Mouse (Mus musculus): ENCODE measurements around the gene Tmem262. TPM values are rescaled to one million over a fixed set of nuclear protein-coding genes. Genes with fewer than 3 reads are reported as not detected.

Gene Tmem262
- polyA plus RNA-seq, 1 experiment from 2014 or later, result not detected

DNA sequence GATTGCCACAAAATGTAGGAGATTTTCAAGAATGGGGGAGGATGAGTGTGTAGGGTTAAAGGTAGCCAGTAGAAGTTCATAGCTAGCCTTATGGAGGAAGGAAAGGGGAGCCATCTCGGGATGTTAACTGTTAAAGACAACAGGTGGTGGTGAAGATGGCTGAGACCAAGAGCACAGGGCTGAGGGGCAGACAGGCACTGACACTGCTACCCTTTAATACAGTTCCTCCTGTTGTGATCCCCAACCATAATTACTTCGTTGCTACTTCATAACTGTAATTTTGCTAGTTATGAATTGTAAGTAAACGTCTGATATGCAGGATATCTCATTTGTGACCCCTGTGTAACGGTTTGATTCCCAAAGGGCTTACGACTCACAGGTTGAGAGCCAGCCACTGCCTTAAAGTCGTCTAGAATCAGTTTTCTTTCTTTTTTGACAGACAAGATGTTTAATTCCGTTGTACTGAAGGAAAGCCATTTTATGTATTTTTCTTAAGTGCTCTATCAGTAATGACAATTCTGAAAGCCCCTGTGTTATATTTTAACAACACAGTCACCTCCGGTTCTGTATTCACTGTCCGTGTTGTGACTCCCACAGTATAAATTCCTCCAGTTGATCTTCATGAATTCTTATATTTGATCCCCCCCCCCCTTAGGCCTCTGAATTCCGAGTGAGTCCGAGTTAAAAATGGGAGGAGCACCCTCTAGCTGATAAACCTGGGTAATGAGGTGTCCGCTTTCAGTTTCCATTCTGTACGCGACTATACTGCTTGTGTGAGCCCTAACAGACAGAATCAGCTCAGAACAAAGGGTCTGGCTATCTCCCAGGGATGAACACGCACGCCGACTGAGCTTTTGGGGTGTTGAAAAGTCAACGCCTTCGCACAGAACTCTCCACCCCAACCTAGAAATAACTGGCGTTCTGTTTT is 34.2 kb upstream of the Tmem262 start:
- Histone ChIP-seq H3K27me3 (ENCODE audit: control insufficient read depth, insufficient read depth, low read length) (no peaks in the 10 kb centered on the region), H3K36me3 (ENCODE audit: control insufficient read depth, insufficient read depth, low read length) (peaks cover 17% of the 10 kb centered on the region), H3K4me3 (ENCODE audit: low read depth, low read length) (peak overlapping the region; percentile 93), H3K4me2 (ENCODE audit: low read depth, severe bottlenecking) (peak overlapping the region; percentile 96), H3K4me1 (ENCODE audit: control insufficient read depth, insufficient read depth, low read length) (peaks cover 8% of the 10 kb centered on the region), H3K9me3 (ENCODE audit: control insufficient read depth, low read length) (no peaks in the 10 kb centered on the region), H3K9ac (ENCODE audit: low read length) (peak overlapping the region; percentile 92), H3K27ac (replicated peaks; ENCODE audit: low read depth, low read length) (peak overlapping the region; percentile 97)
- ATAC-seq (ENCODE audit: insufficient number of reproducible peaks, low FRiP score, low TSS enrichment, low read depth) (no peak; the same call in 1 of the 2 replicates), DNase-seq (ENCODE audit: low spot score) (no peak)
- WGBS, result 23% methylated on average over 20 of the region's 20 CpGs

DNA sequence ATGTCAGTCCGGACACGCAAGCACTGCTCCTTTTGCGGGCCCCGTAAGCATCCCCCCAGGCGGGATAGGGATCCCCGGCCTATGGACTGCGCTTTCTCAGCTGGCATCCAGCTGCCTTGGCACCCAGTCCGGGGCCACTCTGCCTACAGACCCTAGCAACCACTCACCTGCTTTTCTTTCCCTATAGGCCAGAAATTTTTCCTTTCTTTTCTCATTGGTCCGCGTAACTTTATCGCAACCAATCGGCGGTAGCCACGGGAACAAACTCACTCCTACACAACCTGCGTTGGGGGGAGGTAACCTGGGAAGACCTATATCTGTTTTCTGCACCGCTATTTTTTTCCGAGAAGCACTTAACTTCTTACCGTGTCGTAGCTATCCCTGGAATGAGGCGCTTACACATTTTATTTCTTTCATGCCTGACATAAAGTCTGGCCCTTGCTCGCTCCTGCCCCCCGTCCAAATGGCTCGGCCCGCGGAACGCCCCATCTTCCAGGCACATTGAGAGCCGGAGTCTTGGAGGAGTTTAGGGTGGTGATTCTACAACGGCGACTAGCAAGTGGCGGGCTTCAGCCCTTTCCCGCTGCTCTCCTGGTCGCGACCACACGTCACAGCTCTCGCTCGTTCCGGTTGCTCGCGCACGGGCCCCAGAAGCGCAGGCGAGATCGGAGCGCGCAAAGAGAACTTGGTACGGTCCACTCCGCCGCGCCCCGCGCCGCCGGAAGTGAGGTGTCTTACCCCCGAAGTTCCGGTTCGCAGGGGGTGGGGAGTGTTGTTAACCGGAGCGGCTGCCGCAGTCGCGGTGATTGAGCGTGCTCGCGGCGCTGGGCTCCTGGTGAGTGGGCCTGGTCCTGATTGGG is 33.3 kb upstream of the Tmem262 start, which contains the start of gene Syvn1:
TSS of gene Syvn1 (plus strand) at position 283 of the 860 bp plus-strand sequence.
- Histone ChIP-seq H3K4me3 (ENCODE audit: low read depth, low read length) (peak within 1 kb of the TSS; percentile 93), H3K27me3 (ENCODE audit: control insufficient read depth, insufficient read depth, low read length) (no peaks in the 10 kb centered on the region), H3K9me3 (ENCODE audit: control insufficient read depth, low read length) (no peaks in the 10 kb centered on the region), H3K36me3 (ENCODE audit: control insufficient read depth, insufficient read depth, low read length) (peaks cover 24% of the 10 kb centered on the region), H3K4me1 (ENCODE audit: control insufficient read depth, insufficient read depth, low read length) (peaks cover 8% of the 10 kb centered on the region), H3K27ac (replicated peaks; ENCODE audit: low read depth, low read length) (peak within 1 kb of the TSS; percentile 97), H3K9ac (ENCODE audit: low read length) (peak within 1 kb of the TSS; percentile 92), H3K4me2 (ENCODE audit: low read depth, severe bottlenecking) (peak within 1 kb of the TSS; percentile 96)
- peak; percentile 89 for ATAC-seq (ENCODE audit: insufficient number of reproducible peaks, low FRiP score, low TSS enrichment, low read depth)
- peak; percentile 92 for DNase-seq (ENCODE audit: low spot score)
- WGBS, result under 1% methylated on average over 65 of the region's 65 CpGs

DNA sequence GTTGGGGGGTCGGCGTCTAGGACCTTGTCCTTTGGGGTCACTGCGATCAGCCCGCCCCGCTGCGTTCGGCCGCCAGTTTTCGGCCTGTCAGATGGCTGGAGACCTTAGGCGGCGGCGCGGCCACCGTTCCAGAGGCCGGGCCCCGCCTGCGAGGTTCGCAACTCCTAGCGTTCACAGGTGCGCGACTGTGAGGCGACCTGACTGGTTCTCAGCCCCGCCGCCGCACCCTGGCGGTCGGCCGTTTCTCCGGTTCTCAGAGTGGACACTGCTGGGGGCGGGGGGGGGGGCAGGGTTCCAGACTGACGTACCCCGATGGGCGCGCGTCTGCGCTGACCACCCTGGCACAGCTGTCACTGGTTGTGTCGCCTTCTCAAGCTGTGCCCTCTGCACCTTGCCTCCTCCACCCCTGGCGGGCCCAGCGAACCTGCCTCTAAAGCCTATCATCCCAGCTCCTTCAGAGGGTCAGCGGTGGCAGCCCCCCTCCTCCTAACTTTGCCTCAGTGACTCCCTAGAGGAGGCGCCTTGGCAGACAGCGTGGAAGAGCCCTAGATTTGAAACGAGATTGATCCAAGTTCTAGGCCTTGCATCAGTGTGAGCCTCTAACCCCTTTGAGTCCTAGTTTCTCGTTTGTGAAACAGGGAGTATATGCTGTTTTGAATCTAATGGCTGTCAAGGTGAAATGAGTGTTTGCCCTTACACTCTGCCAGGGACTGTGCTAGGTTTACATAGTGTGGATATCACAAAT is 32.5 kb upstream of the Tmem262 start:
- H3K36me3 ChIP-seq (ENCODE audit: control insufficient read depth, insufficient read depth, low read length), result peaks cover 24% of the 10 kb centered on the region
- 2% methylated on average over 44 of the region's 44 CpGs for WGBS
- H3K4me3 ChIP-seq (ENCODE audit: low read depth, low read length), result peak overlapping the region; percentile 93
- ATAC-seq (ENCODE audit: insufficient number of reproducible peaks, low FRiP score, low TSS enrichment, low read depth) (peak; percentile 13; the same call in 1 of the 2 replicates), DNase-seq (ENCODE audit: low spot score) (no peak)
- peak overlapping the region; percentile 96 for H3K4me2 ChIP-seq (ENCODE audit: low read depth, severe bottlenecking)
- peak overlapping the region; percentile 92 for H3K9ac ChIP-seq (ENCODE audit: low read length)
- no peaks in the 10 kb centered on the region for H3K27me3 ChIP-seq (ENCODE audit: control insufficient read depth, insufficient read depth, low read length)
- no peaks in the 10 kb centered on the region for H3K9me3 ChIP-seq (ENCODE audit: control insufficient read depth, low read length)
- peak overlapping the region; percentile 97 for H3K27ac ChIP-seq (replicated peaks; ENCODE audit: low read depth, low read length)
- H3K4me1 ChIP-seq (ENCODE audit: control insufficient read depth, insufficient read depth, low read length), result peaks cover 8% of the 10 kb centered on the region

- peak overlapping the region; percentile 93 for H3K4me3 ChIP-seq (ENCODE audit: low read depth, low read length)
- peaks cover 8% of the 10 kb centered on the region for H3K4me1 ChIP-seq (ENCODE audit: control insufficient read depth, insufficient read depth, low read length)
- WGBS, result 92% methylated on average over 8 of the region's 8 CpGs
- peak overlapping the region; percentile 96 for H3K4me2 ChIP-seq (ENCODE audit: low read depth, severe bottlenecking)
- peak overlapping the region; percentile 92; the same call in 1 of the 2 replicates for H3K9ac ChIP-seq (ENCODE audit: low read length)
- ATAC-seq (ENCODE audit: insufficient number of reproducible peaks, low FRiP score, low TSS enrichment, low read depth) (no peak), DNase-seq (ENCODE audit: low spot score) (no peak)
- H3K27ac ChIP-seq (replicated peaks; ENCODE audit: low read depth, low read length), result no peak overlapping the region
- H3K9me3 ChIP-seq (ENCODE audit: control insufficient read depth, low read length), result no peaks in the 10 kb centered on the region
- peaks cover 25% of the 10 kb centered on the region for H3K36me3 ChIP-seq (ENCODE audit: control insufficient read depth, insufficient read depth, low read length)
- H3K27me3 ChIP-seq (ENCODE audit: control insufficient read depth, insufficient read depth, low read length), result no peaks in the 10 kb centered on the region
Measured at GRCm38 (mm10) chr19:6047899-6048166, 32.0 kb upstream of the Tmem262 start.

DNA sequence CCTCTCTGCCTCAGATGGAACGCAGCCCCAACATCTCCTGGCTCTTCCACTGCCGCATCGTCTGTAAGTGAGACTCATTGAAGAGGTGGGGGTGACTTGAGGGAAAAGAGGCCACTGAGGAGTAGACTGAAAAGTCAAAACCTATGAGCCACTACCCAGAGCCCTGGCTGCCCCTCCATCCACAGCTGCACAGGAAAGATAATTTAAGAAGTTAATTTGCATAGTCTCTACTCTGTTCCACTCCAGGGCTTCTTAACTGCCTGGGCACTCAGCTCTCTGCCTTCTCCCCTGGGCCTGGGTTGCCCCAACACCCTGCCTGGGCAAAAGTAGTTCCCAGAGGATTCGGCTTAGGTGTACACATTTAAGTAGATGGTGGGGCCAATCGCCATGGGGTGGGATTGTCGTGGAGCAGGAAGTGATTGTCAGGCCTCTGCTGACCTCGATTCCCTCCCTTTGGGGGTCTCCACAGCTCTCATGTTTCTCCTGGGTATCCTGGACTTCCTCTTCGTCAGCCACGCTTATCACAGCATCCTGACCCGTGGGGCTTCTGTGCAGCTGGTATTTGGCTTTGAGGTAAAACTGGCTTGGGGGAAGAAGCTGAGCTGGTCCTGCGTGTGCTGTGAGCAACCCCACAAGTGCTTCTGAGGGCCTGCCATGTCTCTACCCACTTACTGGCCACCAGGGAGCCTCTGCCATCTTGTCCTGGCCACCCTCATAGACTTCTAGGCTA is 31.0 kb upstream of the Tmem262 start:
- no peak for ATAC-seq (ENCODE audit: insufficient number of reproducible peaks, low FRiP score, low TSS enrichment, low read depth)
- no peak for DNase-seq (ENCODE audit: low spot score)
- Histone ChIP-seq H3K9ac (ENCODE audit: low read length) (no peak overlapping the region), H3K4me2 (ENCODE audit: low read depth, severe bottlenecking) (no peak overlapping the region), H3K4me3 (ENCODE audit: low read depth, low read length) (no peak overlapping the region), H3K4me1 (ENCODE audit: control insufficient read depth, insufficient read depth, low read length) (peaks cover 8% of the 10 kb centered on the region), H3K27ac (replicated peaks; ENCODE audit: low read depth, low read length) (no peak overlapping the region), H3K9me3 (ENCODE audit: control insufficient read depth, low read length) (no peaks in the 10 kb centered on the region), H3K27me3 (ENCODE audit: control insufficient read depth, insufficient read depth, low read length) (no peaks in the 10 kb centered on the region), H3K36me3 (ENCODE audit: control insufficient read depth, insufficient read depth, low read length) (peaks cover 30% of the 10 kb centered on the region)
- 86% methylated on average over 11 of the region's 11 CpGs for WGBS

GRCm38 (mm10) chr19:6052516-6052915 is 27.3 kb upstream of the Tmem262 start:
- H3K4me2 ChIP-seq (ENCODE audit: low read depth, severe bottlenecking), result no peak overlapping the region
- no peak for DNase-seq (ENCODE audit: low spot score)

GRCm38 (mm10) chr19:6054296-6054695 is 25.5 kb upstream of the Tmem262 start:
- no peak overlapping the region for H3K4me2 ChIP-seq (ENCODE audit: low read depth, severe bottlenecking)
- no peaks in the 10 kb centered on the region for H3K27me3 ChIP-seq (ENCODE audit: control insufficient read depth, insufficient read depth, low read length)
- ATAC-seq (ENCODE audit: insufficient number of reproducible peaks, low FRiP score, low TSS enrichment, low read depth) (no peak), DNase-seq (ENCODE audit: low spot score) (no peak)
- H3K36me3 ChIP-seq (ENCODE audit: control insufficient read depth, insufficient read depth, low read length), result peaks cover 30% of the 10 kb centered on the region
- no peak overlapping the region for H3K9ac ChIP-seq (ENCODE audit: low read length)
- 94% methylated on average over 5 of the region's 5 CpGs for WGBS
- no peak overlapping the region for H3K27ac ChIP-seq (replicated peaks; ENCODE audit: low read depth, low read length)
- H3K4me3 ChIP-seq (ENCODE audit: low read depth, low read length), result no peak overlapping the region
- peaks cover 5% of the 10 kb centered on the region; the same call in 1 of the 2 replicates for H3K4me1 ChIP-seq (ENCODE audit: control insufficient read depth, insufficient read depth, low read length)
- H3K9me3 ChIP-seq (ENCODE audit: control insufficient read depth, low read length), result no peaks in the 10 kb centered on the region

More at GRCm38 (mm10) chr19:6052516-6052915, 27.3 kb upstream of the Tmem262 start:
- 91% methylated on average over 7 of the region's 7 CpGs for WGBS
- Histone ChIP-seq H3K9me3 (ENCODE audit: control insufficient read depth, low read length) (no peaks in the 10 kb centered on the region), H3K9ac (ENCODE audit: low read length) (no peak overlapping the region), H3K4me3 (ENCODE audit: low read depth, low read length) (no peak overlapping the region), H3K27ac (replicated peaks; ENCODE audit: low read depth, low read length) (no peak overlapping the region), H3K4me1 (ENCODE audit: control insufficient read depth, insufficient read depth, low read length) (peaks cover 9% of the 10 kb centered on the region), H3K27me3 (ENCODE audit: control insufficient read depth, insufficient read depth, low read length) (no peaks in the 10 kb centered on the region), H3K36me3 (ENCODE audit: control insufficient read depth, insufficient read depth, low read length) (peaks cover 32% of the 10 kb centered on the region)
- ATAC-seq (ENCODE audit: insufficient number of reproducible peaks, low FRiP score, low TSS enrichment, low read depth), result no peak
